Mouse (Mus musculus): Measurements from ENCODE around the gene Glis1. TPM values are rescaled to one million over a fixed set of nuclear protein-coding genes. Genes with fewer than 3 reads are reported as not detected.
A peak's percentile ranks its signal among the peaks of the same experiment; 100 is the strongest.
"Not testable (repeated sequence)": the region's sequence is repeated elsewhere in the genome, so short reads cannot be mapped to it uniquely, and the experiment has no call there.

The Glis1 gene
- polyA plus RNA-seq, 1 experiment from 2014 or later = 5.9 TPM

DNA sequence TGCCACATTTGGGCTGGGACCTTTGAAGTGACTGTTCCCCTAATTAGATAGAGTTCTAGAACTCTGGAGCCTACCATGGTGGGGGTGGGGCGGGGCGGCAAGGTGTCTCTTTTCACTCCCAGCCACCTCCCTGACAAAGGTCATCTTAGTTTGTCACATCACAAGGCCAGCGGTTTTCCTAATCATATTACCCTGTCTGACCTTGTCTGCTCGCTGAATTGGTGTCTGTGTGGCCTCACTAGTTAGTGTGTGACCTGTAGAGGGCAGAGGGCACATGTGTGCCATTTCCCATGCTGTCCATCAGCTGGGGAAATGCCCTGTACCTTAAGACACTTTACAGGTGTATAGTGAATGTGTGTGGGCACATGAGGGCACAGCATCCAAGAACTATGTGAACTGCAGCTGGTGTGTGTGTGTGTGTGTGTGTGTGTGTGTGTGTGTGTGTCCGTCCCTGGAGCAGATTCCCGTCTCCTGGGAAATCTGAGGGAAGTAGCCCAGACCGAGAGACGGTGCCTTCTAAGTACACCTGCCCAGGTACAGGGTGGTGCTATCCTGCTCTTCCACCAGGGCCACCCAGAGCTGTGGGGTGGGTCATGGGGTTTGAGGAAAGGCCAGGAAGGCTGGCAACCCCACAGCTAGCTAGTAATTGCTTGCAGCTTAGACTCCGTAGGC, 163.0 kb downstream of the Glis1 start:
- peak overlapping the region; percentile 64 for H3K27ac ChIP-seq
- no peak overlapping the region for H3K4me3 ChIP-seq
- H3K27me3 ChIP-seq = no peaks in the 10 kb centered on the region
- H3K36me3 ChIP-seq = no peaks in the 10 kb centered on the region
- 54% methylated on average over 9 of the region's 9 CpGs for WGBS
- peaks cover 21% of the 10 kb centered on the region for H3K4me1 ChIP-seq
- ATAC-seq (ENCODE audit: low FRiP score) = no peak
- no peaks in the 10 kb centered on the region for H3K9me3 ChIP-seq (replicated peaks)
- no peak overlapping the region for H3K4me2 ChIP-seq (replicated peaks)
- H3K9ac ChIP-seq = no peak overlapping the region

DNA sequence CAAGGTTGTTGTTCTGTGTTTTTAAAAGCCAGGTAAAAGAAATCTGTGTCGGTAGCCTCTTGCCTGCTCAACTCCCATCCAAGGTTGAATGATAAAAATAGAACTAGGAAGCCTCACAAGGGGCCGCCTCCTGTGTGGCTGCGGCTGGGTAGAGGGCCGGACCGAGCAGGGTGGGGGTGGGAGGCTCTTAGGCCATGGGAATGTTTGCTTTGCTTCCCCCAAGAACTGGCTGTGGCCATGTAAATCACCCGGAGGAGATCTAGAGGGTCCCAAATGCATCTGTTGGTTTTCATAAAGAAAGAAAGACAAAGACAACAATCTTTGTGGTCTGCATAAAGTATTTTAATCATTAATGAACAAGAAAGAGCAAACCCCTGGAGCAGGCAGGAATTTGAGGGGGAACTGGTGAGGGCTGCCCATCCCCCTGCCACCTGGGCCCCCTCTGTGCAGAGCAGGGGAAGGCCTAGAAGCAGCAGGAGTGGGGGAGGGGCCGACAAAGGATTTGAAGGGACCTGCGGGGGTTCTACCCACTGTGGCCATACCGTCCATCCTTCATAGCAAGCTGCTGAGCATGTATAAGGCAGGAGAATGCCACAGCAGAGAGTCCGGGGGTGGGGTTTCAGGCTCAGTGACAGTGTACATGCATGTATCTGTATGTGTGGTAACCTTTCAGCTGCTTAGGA, 163.6 kb downstream of the Glis1 start:
- H3K4me3 ChIP-seq = no peak overlapping the region
- H3K4me2 ChIP-seq (replicated peaks) = peak overlapping the region; percentile 14; the same call in 1 of the 2 replicates
- no peaks in the 10 kb centered on the region for H3K36me3 ChIP-seq
- H3K9me3 ChIP-seq (replicated peaks) = no peaks in the 10 kb centered on the region
- no peaks in the 10 kb centered on the region for H3K27me3 ChIP-seq
- peak; percentile 73; the same call in 1 of the 2 replicates for ATAC-seq (ENCODE audit: low FRiP score)
- no peak overlapping the region for H3K9ac ChIP-seq
- H3K27ac ChIP-seq = peak overlapping the region; percentile 64
- peaks cover 21% of the 10 kb centered on the region for H3K4me1 ChIP-seq
- 15% methylated on average over 10 of the region's 10 CpGs for WGBS

DNA sequence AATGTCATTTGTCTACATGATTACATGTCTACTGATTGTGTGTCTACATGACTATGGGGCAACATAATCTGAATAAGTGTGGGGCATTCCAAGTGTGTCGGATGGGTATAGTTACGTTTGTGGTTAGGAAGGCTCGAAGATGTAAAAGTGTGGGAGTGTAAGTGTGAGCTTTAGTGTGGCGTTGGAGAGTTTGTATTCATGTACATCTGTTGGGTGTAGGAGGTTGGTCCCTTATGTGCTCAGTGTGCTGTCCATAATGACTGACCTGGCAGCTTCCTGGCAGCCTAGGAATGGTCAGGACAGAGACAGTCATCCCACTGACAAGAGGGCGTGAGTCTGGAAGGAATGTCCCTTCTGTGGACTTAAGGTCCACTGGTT, 164.2 kb downstream of the Glis1 start:
- 91% methylated on average over 5 of the region's 5 CpGs for WGBS

DNA sequence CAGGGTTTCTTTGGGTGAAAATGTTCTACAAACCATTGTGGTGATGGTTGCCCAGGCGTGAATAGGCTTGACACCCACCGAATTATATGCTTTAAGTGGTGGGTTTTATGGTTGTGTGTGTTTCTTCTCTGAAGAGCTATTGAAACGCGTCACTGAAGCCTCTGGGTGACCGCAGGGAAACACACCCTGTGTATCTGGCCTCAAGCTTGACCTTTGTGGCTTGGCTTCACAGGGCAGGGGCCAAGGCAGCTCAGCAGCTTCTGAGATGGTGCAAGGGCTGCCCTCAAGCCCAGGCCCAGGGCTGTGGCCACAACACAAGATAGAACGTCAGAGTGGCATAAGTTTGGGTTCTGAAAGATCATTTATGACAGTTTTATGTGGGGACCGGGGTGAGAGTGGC, 167.9 kb downstream of the Glis1 start:
- H3K4me2 ChIP-seq (replicated peaks) = no peak overlapping the region
- H3K27ac ChIP-seq = no peak overlapping the region
- H3K9me3 ChIP-seq (replicated peaks) = no peaks in the 10 kb centered on the region
- peaks cover 22% of the 10 kb centered on the region for H3K4me1 ChIP-seq
- no peak overlapping the region for H3K4me3 ChIP-seq
- H3K9ac ChIP-seq = no peak overlapping the region
- no peaks in the 10 kb centered on the region for H3K36me3 ChIP-seq
- no peak for ATAC-seq (ENCODE audit: low FRiP score)
- 76% methylated on average over 7 of the region's 7 CpGs for WGBS
- no peaks in the 10 kb centered on the region for H3K27me3 ChIP-seq

More for the DNA sequence above, 164.2 kb downstream of the Glis1 start:
- H3K9me3 ChIP-seq (replicated peaks); H3K27me3 ChIP-seq; H3K9ac ChIP-seq; H3K36me3 ChIP-seq; ATAC-seq (ENCODE audit: low FRiP score); H3K4me2 ChIP-seq (replicated peaks); H3K4me3 ChIP-seq: not testable (repeated sequence)
- Histone ChIP-seq H3K4me1 (peaks cover 24% of the 10 kb centered on the region), H3K27ac (peak overlapping the region; percentile 64; the same call in 1 of the 2 replicates)

DNA sequence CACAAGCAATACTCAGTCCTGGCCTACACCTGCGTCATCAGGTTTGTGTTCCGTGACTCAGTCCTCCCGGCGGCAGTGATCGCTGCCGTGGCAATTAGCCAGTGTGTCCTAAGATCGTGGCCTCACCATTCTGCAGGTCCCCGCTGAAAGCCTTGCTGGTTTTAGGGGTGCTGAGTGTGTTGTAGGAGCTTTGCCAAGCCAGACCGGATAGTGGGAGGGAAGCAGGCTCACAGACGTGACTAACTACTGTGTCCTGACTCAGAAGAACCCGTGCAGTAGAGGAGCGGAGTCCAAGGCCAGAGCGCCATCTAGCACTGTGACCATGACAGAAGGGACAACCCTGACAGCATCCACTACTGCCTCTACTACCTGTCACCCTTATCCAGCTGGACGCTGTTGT, 168.4 kb downstream of the Glis1 start:
- Histone ChIP-seq H3K27me3 (no peaks in the 10 kb centered on the region), H3K4me1 (peaks cover 17% of the 10 kb centered on the region), H3K36me3 (no peaks in the 10 kb centered on the region), H3K4me3 (no peak overlapping the region), H3K4me2 (replicated peaks) (no peak overlapping the region), H3K9ac (no peak overlapping the region), H3K27ac (no peak overlapping the region), H3K9me3 (replicated peaks) (no peaks in the 10 kb centered on the region)
- no peak for ATAC-seq (ENCODE audit: low FRiP score)
- WGBS = 77% methylated on average over 14 of the region's 14 CpGs

DNA sequence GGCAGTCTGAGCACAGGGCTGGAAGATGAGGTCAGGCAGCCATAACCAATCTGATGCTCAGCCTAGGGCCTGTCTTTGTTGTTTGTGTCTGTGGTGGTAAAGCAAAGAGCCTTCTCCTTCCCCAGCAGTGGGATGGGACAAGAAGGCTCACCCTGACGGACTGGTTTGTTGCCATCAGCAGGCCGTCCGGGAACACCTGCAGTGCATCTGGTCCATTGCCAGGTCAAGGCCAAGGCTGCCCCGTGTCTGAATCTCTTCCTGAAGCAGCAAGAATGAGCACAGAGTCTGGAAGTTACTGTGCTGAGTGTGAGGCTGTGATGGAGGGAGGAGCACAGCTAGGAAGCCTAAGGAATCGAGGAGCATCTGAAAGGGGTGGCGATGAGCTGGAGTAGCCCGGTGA, 168.8 kb downstream of the Glis1 start:
- peaks cover 13% of the 10 kb centered on the region for H3K4me1 ChIP-seq
- H3K36me3 ChIP-seq = no peaks in the 10 kb centered on the region
- H3K4me3 ChIP-seq = no peak overlapping the region
- ATAC-seq (ENCODE audit: low FRiP score) = no peak
- H3K4me2 ChIP-seq (replicated peaks) = no peak overlapping the region
- H3K27ac ChIP-seq = no peak overlapping the region
- no peaks in the 10 kb centered on the region for H3K27me3 ChIP-seq
- 78% methylated on average over 7 of the region's 7 CpGs for WGBS
- H3K9me3 ChIP-seq (replicated peaks) = no peaks in the 10 kb centered on the region
- H3K9ac ChIP-seq = no peak overlapping the region

DNA sequence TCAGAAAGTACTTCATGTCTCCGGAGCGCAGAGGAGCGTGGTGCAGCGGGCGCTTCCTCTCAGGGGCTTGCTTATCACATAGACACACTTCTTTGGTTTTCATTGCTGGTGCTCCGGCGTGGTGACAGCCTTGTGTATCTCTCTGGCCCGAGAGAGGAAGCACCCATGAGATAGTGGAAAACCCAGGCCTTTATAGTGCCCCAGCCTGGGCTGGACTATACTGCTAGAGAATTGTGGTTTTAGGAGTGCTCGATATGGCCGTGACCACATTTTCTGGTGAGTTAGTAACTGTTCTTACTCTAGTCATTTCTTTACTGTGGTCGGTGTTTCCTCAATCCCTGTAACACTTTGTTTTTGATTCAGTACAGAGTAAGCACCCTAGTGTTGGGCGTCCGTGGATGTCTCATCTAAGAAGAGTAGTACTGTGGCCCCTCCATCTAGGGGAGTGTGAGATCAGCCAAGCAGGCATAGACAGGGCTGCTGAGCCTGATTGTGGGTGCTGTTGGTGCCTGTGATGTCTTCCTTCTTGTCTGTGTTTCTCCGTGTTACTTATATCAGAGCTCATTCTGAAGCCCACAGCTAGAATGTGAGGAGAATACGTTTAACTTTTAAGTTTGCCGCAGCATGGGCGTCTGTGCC, 171.7 kb downstream of the Glis1 start:
- Histone ChIP-seq H3K27me3 (no peaks in the 10 kb centered on the region), H3K27ac (no peak overlapping the region), H3K9ac (no peak overlapping the region), H3K4me1 (peaks cover 9% of the 10 kb centered on the region), H3K4me3 (no peak overlapping the region), H3K9me3 (replicated peaks) (no peaks in the 10 kb centered on the region), H3K4me2 (replicated peaks) (no peak overlapping the region), H3K36me3 (no peaks in the 10 kb centered on the region)
- ATAC-seq (ENCODE audit: low FRiP score) = no peak
- 78% methylated on average over 17 of the region's 17 CpGs for WGBS

DNA sequence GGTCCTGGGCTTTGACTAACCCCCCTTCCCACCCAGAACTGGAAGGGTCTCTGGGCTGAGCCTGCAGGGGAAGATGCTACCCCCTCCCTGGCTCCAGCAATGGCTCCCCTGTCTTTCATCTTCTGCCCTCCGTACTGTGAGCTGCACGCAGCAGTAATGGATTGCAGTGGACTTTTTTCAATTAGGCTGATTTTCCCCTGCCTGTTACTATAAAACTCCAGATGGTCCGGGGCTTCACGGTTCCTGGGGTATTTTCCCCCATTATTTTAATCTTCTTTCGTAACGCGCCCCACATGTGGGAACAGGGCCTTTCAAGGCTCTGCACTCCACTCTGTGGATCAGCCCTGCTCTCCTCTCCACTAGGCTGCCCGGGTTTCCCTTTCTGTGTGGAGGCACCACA, 175.4 kb downstream of the Glis1 start:
- no peak overlapping the region for H3K27ac ChIP-seq
- WGBS = 68% methylated on average over 8 of the region's 8 CpGs

DNA sequence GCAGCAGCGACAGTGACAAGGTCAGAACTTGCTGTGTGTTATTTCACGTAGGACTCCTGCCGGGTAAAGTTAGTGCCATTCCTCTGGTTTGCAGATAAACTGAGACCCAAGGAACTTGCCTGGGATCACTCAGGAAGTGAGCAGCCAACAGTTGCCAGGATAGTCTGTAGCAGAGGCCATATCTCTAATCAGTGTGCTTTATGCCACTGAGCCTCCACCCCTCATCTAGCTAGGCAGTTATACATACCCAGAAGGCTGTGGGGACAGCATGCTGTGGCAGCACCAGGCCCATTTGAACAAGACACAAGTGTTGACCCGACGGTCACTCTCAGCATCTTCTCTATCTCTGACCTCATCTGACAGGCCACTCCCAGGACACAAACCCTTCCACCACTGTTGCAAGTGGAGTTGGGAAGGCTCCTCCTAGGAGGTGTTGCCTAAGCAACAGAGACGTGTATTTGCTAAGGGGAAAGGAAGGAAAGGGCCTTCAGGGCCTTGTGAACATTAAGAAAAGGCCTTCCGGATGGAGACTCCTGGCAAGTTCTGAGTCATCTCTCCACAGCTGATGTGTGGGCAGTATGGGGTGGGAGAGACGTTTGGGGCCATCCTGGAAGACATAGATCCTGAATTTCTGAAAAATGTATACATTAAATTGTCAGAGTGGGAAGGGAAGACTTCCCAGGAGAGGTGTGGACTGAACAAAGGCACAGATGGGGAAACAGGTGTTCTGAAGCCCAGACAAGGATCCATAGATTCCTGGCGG, 177.7 kb downstream of the Glis1 start:
- Histone ChIP-seq H3K36me3 (no peaks in the 10 kb centered on the region), H3K4me3 (no peak overlapping the region), H3K9me3 (replicated peaks) (no peaks in the 10 kb centered on the region), H3K4me1 (no peaks in the 10 kb centered on the region), H3K27ac (no peak overlapping the region), H3K27me3 (no peaks in the 10 kb centered on the region), H3K9ac (no peak overlapping the region), H3K4me2 (replicated peaks) (no peak overlapping the region)
- no peak for ATAC-seq (ENCODE audit: low FRiP score)
- 71% methylated on average over 9 of the region's 9 CpGs for WGBS

More for the DNA sequence above, 175.4 kb downstream of the Glis1 start:
- H3K9me3 ChIP-seq (replicated peaks) = no peaks in the 10 kb centered on the region
- no peak overlapping the region for H3K4me2 ChIP-seq (replicated peaks)
- H3K27me3 ChIP-seq = no peaks in the 10 kb centered on the region
- H3K4me1 ChIP-seq = peaks cover 5% of the 10 kb centered on the region
- H3K36me3 ChIP-seq = no peaks in the 10 kb centered on the region
- H3K4me3 ChIP-seq = no peak overlapping the region
- ATAC-seq (ENCODE audit: low FRiP score) = no peak
- no peak overlapping the region for H3K9ac ChIP-seq

DNA sequence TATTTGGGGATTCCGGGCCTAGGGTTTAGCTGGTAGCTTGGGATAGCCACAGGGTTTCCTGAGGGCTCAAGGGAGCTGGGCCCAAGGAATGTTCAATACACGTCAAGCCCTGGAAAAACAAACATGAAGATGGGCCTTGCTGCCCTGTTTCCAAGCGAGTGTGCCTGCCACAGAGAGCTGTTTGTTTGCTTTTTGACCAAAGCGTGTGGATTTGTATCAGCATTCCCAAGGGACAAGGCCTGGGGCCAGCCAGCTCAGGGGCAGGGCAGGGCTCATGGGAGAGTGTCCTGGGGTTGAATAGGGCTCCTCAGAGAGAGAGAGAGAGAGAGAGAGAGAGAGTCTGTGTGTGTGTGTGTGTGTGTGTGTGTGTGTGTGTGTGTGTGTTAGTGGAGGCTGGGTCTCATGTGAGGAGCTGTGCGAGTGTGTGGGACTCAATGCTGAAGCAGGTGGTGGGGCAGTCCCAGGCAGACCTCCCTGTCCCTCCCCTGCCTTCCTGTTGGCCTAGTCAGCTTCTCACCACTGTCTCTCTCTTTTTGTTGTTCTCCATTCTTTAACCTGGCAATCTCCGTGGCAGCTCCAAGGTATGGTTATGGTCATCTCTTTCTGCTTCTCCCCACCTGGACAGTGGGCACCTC, 183.3 kb downstream of the Glis1 start:
- no peaks in the 10 kb centered on the region for H3K9me3 ChIP-seq (replicated peaks)
- H3K27me3 ChIP-seq = no peaks in the 10 kb centered on the region
- H3K9ac ChIP-seq = no peak overlapping the region
- H3K4me1 ChIP-seq = peaks cover 21% of the 10 kb centered on the region
- no peaks in the 10 kb centered on the region for H3K36me3 ChIP-seq
- no peak overlapping the region for H3K4me2 ChIP-seq (replicated peaks)
- no peak overlapping the region; the same call in 1 of the 2 replicates for H3K27ac ChIP-seq
- ATAC-seq (ENCODE audit: low FRiP score) = no peak
- 60% methylated on average over 6 of the region's 6 CpGs for whole genome bisulfite sequencing
- no peak overlapping the region for H3K4me3 ChIP-seq

DNA sequence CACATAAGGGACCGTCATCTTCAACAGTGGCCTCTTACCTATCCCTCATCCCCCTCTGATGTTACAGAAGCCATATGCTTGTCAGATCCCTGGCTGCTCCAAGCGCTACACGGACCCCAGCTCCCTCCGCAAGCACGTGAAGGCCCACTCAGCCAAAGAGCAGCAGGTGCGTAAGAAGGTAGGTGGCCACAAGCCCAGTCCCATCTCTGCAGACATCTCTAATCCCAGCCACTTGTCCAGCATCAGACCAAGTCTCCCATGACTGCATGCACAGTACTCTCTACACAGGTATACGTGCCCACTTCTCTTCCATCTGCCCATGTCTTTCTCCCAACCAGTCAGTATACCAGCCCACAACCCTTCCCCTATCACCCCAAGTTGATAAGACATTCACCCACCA, 185.1 kb downstream of the Glis1 start:
- Histone ChIP-seq H3K4me1 (peaks cover 33% of the 10 kb centered on the region), H3K9ac (no peak overlapping the region), H3K9me3 (replicated peaks) (no peaks in the 10 kb centered on the region), H3K27me3 (no peaks in the 10 kb centered on the region), H3K36me3 (no peaks in the 10 kb centered on the region), H3K4me2 (replicated peaks) (no peak overlapping the region), H3K4me3 (no peak overlapping the region), H3K27ac (no peak overlapping the region)
- ATAC-seq (ENCODE audit: low FRiP score) = no peak
- 97% methylated on average over 7 of the region's 7 CpGs for WGBS

DNA sequence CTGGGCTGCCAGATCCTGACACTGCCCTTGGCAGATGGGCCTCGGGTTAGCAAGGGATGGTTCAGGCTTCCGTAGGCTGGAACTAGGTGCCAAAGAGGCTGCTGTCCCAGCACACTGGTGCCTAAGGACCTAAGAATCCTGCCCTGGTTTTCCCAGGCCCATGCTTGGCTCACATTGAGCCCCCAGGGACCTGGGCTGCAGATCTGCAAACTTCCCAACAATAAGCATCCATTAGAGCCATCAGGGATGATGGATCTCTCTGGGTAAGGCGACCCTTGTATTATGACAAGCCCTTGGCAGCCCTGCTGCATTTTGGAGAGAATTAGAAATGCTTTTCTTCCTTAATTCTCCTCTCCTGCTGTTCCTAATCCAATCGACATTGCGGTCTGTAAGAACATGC, 187.0 kb downstream of the Glis1 start:
- no peaks in the 10 kb centered on the region for H3K9me3 ChIP-seq (replicated peaks)
- H3K36me3 ChIP-seq = no peaks in the 10 kb centered on the region
- H3K4me3 ChIP-seq = no peak overlapping the region
- H3K9ac ChIP-seq = no peak overlapping the region
- H3K4me2 ChIP-seq (replicated peaks) = no peak overlapping the region
- 66% methylated on average over 5 of the region's 5 CpGs for WGBS
- no peak for ATAC-seq (ENCODE audit: low FRiP score)
- no peaks in the 10 kb centered on the region for H3K27me3 ChIP-seq
- H3K4me1 ChIP-seq = peaks cover 44% of the 10 kb centered on the region
- 0 out of 2 replicates have a peak overlapping the region, but pooled peaks have one; percentile 17 for H3K27ac ChIP-seq

Measured in hindbrain, embryonic 12.5 days (tissue).